Mouse (Mus musculus): ENCODE results near the gene Tpi1. TPM values are rescaled to one million over a fixed set of nuclear protein-coding genes. Genes with fewer than 3 reads are reported as not detected.

The Tpi1 gene
- polyA plus RNA-seq, 1 experiment from 2014 or later: 343 TPM

DNA sequence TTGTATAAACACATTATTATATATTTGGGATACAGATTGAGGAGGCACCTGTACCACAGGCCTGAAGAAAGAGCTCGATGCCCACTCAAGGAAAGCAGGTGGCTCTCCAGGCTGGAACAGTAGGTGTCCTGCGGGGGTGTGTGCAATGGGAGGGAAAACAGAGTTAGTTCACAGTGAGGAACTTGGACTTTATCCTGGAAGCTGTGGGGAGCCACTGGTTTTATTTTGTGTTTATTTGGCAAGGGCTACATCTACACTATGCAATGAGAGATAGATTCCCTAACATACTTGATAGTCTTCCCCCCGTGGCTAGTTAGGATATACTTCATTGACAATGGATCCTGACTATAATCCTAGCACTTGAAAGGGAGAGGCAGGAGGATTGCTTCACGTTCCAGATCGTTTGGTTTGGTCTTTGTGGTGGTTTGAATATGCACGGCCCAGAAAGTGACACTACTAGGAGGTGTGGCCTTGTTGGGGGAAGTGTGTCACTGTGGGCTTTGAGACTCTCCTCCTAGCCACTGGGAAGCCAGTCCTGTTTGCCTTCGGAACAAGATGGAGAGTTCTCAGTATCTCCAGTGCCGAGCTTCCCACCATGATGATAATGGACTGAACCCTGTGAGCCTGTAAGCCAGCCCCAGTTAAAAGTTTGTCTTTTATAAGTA lies 27.2 kb downstream of the Tpi1 start:
- 51% methylated on average over 8 of the region's 8 CpGs for WGBS
- Histone ChIP-seq H3K4me1 (replicated peaks) (0 out of 2 replicates have a peak, but pooled peaks cover 3% of the 10 kb centered on the region), H3K27me3 (no peaks in the 10 kb centered on the region), H3K4me3 (replicated peaks) (no peak overlapping the region), H3K9me3 (no peaks in the 10 kb centered on the region), H3K36me3 (no peaks in the 10 kb centered on the region), H3K9ac (replicated peaks) (no peak overlapping the region), H3K27ac (no peak overlapping the region), H3K4me2 (replicated peaks) (no peak overlapping the region)
- no peak for ATAC-seq

DNA sequence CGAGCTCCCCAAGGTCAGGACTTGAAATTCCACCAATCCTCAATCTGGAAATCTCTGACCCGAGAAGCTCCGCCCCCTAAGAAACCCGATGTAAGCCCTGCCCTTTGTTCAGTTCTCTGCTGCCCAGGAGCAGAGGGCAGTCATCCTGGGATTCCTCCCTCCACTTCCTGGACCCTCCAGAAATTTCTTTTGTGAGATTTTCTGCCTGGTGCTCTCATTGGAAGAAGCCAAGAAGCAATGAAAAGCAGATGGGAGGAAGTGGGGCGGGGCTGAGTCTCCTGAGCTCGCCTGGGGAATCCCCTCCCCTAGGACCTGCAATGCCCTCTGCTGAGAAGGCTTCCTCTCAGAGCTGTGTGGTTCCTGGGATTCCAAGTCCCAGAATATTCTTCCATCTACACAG lies 31.7 kb downstream of the Tpi1 start:
- no peaks in the 10 kb centered on the region for H3K9me3 ChIP-seq
- WGBS: 25% methylated on average over 6 of the region's 6 CpGs
- peaks cover 17% of the 10 kb centered on the region for H3K4me1 ChIP-seq (replicated peaks)
- no peak overlapping the region for H3K4me2 ChIP-seq (replicated peaks)
- H3K4me3 ChIP-seq (replicated peaks): no peak overlapping the region
- H3K36me3 ChIP-seq: no peaks in the 10 kb centered on the region
- H3K27me3 ChIP-seq: peaks cover 7% of the 10 kb centered on the region
- no peak for ATAC-seq
- no peak overlapping the region for H3K27ac ChIP-seq
- no peak overlapping the region for H3K9ac ChIP-seq (replicated peaks)

DNA sequence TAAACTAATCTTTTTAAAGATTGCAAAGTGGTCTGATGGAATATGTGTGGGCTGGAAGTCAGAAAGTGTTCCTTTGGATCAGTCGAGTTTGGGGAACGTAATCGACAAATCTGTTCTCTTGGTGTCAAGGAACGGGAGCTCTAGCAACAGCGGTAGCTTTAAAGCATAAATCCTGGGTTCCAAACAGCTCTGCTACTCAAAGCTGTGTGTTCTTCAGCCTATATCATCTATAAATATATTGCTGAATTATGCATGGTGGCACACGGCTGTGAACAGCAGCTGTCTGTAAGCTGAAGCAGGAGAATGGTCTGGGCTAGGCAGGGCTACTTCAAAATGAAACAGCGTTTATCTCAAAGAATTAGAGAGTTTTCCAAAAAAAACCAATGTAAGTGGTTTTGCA lies 33.2 kb downstream of the Tpi1 start:
- 89% methylated on average over 7 of the region's 7 CpGs for WGBS
- no peak for ATAC-seq
- peaks cover 7% of the 10 kb centered on the region for H3K27me3 ChIP-seq
- no peak overlapping the region for H3K9ac ChIP-seq (replicated peaks)
- no peaks in the 10 kb centered on the region for H3K9me3 ChIP-seq
- peaks cover 17% of the 10 kb centered on the region for H3K4me1 ChIP-seq (replicated peaks)
- H3K4me3 ChIP-seq (replicated peaks): no peak overlapping the region
- no peak overlapping the region for H3K27ac ChIP-seq
- no peak overlapping the region for H3K4me2 ChIP-seq (replicated peaks)
- no peaks in the 10 kb centered on the region for H3K36me3 ChIP-seq

DNA sequence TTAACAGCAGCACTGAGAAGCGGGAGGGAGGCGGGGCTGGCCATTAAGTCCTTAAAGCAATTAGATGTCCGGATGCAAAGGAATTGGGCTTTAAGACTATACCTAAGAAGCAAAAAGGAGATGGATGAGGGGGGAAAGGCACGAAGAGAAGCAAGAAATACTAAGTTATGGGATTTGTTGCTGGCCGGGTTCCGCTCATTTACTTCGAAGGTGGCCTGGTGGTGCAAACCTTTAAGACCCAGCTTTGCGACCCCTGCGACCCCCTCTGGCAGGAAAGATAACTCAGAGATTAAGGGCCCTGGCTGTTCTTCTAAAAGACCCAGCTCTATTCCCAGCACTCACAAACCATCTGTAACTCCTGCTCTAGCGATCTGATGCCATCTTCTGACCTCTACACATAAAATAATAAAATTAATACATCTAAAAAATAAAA lies 34.1 kb downstream of the Tpi1 start:
- Histone ChIP-seq H3K36me3 (no peaks in the 10 kb centered on the region), H3K4me1 (replicated peaks) (peaks cover 17% of the 10 kb centered on the region), H3K4me3 (replicated peaks) (peak overlapping the region; percentile 36), H3K9me3 (no peaks in the 10 kb centered on the region), H3K27me3 (peaks cover 7% of the 10 kb centered on the region), H3K9ac (replicated peaks) (peak overlapping the region; percentile 42; the same call in 1 of the 2 replicates), H3K4me2 (replicated peaks) (peak overlapping the region; percentile 60), H3K27ac (no peak overlapping the region)
- peak; percentile 44; the same call in 1 of the 2 replicates for ATAC-seq
- WGBS: 2% methylated on average over 10 of the region's 10 CpGs

DNA sequence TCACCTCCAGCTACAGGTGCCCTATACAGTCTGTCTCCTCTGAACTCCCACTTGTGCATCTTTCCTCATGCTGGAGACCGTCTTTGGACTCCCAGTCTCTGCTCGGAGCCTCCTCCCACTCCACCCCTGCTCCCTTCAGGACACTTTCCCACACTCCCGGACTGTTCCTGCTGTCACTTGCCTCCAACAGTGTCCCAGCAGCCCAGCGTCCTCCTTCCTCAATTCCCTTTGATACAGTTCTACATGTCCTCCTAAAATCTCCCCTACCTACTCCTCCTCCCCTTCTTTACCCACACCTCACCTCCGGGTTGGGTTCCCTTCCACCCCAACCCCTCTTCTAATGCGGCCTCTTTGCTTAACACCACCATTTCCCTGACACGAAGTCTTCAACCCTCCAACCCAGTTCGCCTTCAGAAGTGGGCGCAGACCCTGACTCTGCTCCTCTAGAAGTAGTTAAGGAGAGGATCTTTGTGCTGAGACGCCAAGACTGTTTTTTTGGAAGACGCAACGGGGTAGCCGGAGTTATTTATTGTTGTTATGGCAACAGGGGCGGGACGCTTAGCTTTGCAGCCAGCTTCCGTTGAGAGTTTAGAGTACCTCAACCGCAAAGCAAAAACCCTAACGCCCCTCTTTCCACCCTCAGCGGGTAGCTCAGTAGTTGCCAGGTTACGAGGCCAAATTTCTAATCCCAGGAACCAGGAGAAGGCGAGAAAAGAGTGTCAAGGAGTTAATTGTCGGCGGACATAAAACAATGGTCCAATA lies 34.7 kb downstream of the Tpi1 start, which contains the start of gene Lrrc23:
Gene Lrrc23 (minus strand): TSS at position 506 of the 762 bp plus-strand sequence.
- Histone ChIP-seq H3K9me3 (no peaks in the 10 kb centered on the region), H3K27ac (no peak within 1 kb of the TSS), H3K36me3 (no peaks in the 10 kb centered on the region), H3K4me3 (replicated peaks) (peak within 1 kb of the TSS; percentile 36), H3K9ac (replicated peaks) (peak within 1 kb of the TSS; percentile 42; the same call in 1 of the 2 replicates), H3K4me2 (replicated peaks) (peak within 1 kb of the TSS; percentile 60), H3K27me3 (peaks cover 7% of the 10 kb centered on the region), H3K4me1 (replicated peaks) (peaks cover 17% of the 10 kb centered on the region)
- peak; percentile 65 for ATAC-seq
- 2% methylated on average over 23 of the region's 23 CpGs for WGBS

DNA sequence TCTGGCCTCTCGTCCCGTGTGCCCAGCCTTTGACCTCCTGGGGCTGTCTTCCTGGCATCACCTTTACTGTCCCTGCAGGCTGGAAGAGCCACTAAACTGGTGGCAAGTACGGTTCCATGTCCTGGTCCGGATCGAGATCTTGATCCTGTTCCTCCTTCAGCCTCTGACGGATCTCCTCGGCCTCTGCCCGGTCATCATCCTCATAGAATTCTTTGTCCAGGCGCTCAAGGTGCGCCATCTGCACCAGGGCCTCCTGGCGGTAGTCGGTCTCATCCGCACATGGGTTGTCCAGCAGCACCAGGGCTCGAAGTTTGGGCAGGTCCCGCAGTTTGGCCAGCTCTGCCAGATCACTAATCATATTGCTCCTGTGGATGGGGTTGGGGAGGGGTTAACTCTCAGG lies 43.6 kb downstream of the Tpi1 start:
- H3K9ac ChIP-seq (replicated peaks): no peak overlapping the region
- H3K9me3 ChIP-seq: no peaks in the 10 kb centered on the region
- no peak for ATAC-seq
- 87% methylated on average over 15 of the region's 15 CpGs for WGBS
- no peaks in the 10 kb centered on the region for H3K36me3 ChIP-seq
- no peak overlapping the region for H3K27ac ChIP-seq
- peaks cover 26% of the 10 kb centered on the region for H3K4me1 ChIP-seq (replicated peaks)
- H3K4me3 ChIP-seq (replicated peaks): no peak overlapping the region
- H3K27me3 ChIP-seq: peaks cover 5% of the 10 kb centered on the region; the same call in 1 of the 2 replicates
- no peak overlapping the region for H3K4me2 ChIP-seq (replicated peaks)

DNA sequence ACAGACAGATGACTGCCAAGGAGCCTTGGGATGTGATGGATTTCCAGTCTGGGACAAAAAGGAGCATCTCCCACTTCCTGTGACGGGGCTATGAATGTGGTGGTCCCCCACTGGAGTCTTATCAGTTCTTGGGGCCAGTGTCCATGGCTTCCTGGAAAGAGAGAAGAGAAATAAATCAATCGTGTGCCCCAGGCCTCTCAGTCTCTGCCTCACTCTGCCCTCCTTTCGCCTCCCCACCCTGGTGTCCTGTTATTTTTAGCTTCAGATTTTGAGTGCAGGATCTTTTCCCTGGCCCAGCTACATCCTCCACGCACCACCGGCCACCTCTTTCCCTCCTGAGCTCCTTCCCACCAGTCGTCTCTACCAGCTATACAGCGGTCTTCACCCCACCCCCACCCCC lies 44.1 kb downstream of the Tpi1 start:
- H3K27ac ChIP-seq: no peak overlapping the region
- H3K9me3 ChIP-seq: no peaks in the 10 kb centered on the region
- peak overlapping the region; percentile 67 for H3K4me2 ChIP-seq (replicated peaks)
- no peaks in the 10 kb centered on the region for H3K36me3 ChIP-seq
- H3K4me1 ChIP-seq (replicated peaks): peaks cover 26% of the 10 kb centered on the region
- WGBS: 63% methylated on average over 7 of the region's 7 CpGs
- no peak for ATAC-seq
- H3K27me3 ChIP-seq: peaks cover 5% of the 10 kb centered on the region; the same call in 1 of the 2 replicates
- peak overlapping the region; percentile 49 for H3K4me3 ChIP-seq (replicated peaks)
- H3K9ac ChIP-seq (replicated peaks): peak overlapping the region; percentile 67

DNA sequence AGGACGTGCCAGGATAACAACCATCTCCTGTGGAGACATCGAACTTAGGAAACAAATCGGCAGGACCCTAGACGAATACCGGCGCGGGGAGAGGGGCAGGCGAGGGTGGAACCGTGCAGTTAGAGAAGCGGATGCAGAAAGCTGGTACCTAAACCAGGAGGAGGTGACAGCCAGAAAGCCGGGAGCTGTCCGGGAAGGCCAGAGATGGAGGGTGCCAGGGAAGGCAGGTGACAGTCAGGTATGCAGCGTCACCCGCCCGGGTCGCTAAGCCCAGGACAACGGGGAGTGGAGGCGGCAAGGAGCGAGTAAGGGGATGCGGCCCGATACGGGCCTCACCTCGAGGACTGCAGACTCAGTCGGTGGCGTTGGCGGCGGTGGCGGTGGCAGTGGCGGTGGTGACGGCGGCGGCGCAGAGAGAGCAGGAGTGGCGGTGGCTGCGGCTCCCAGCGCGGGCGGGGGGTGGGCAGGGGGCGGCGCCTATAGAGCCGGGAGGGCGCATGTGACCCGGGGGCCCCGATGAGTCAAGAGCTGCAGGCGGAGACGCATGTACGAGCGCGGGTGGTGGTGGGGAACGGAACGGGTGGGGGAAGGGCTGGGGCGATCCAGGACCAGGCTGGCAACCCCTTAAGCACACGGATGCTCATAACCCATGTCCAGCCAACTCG lies 44.9 kb downstream of the Tpi1 start, which contains the start of gene Eno2:
Gene Eno2 (minus strand): TSS at position 573 of the 665 bp plus-strand sequence.
- Histone ChIP-seq H3K4me1 (replicated peaks) (peaks cover 26% of the 10 kb centered on the region), H3K36me3 (no peaks in the 10 kb centered on the region), H3K9me3 (no peaks in the 10 kb centered on the region), H3K27me3 (peaks cover 5% of the 10 kb centered on the region; the same call in 1 of the 2 replicates), H3K4me2 (replicated peaks) (peak within 1 kb of the TSS; percentile 67), H3K27ac (peak within 1 kb of the TSS; percentile 36), H3K4me3 (replicated peaks) (peak within 1 kb of the TSS; percentile 49), H3K9ac (replicated peaks) (peak within 1 kb of the TSS; percentile 67)
- under 1% methylated on average over 49 of the region's 54 CpGs for WGBS
- ATAC-seq: peak; percentile 85

DNA sequence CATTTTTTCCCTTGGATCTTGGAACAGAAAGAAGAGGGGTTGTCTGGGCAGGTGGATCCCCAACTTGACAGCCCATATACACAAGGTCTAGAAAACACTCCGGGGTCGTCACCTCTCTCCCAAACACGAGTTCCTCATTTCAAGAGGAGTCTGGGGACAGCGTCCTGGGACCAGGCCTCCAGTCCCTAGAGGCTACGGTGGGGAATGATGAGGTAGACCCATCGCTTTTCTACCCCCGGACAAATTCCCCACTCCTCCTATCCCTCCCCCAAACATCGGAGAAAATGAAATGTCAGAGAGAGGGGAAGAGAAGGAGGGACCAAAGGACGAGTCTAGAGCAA lies 45.4 kb downstream of the Tpi1 start:
- peak overlapping the region; percentile 67 for H3K4me2 ChIP-seq (replicated peaks)
- ATAC-seq: peak; percentile 18
- H3K9ac ChIP-seq (replicated peaks): peak overlapping the region; percentile 67
- peak overlapping the region; percentile 49 for H3K4me3 ChIP-seq (replicated peaks)
- no peaks in the 10 kb centered on the region for H3K9me3 ChIP-seq
- H3K27ac ChIP-seq: no peak overlapping the region
- WGBS: 5% methylated on average over 9 of the region's 9 CpGs
- no peaks in the 10 kb centered on the region for H3K36me3 ChIP-seq
- peaks cover 26% of the 10 kb centered on the region for H3K4me1 ChIP-seq (replicated peaks)
- peaks cover 5% of the 10 kb centered on the region; the same call in 1 of the 2 replicates for H3K27me3 ChIP-seq

DNA sequence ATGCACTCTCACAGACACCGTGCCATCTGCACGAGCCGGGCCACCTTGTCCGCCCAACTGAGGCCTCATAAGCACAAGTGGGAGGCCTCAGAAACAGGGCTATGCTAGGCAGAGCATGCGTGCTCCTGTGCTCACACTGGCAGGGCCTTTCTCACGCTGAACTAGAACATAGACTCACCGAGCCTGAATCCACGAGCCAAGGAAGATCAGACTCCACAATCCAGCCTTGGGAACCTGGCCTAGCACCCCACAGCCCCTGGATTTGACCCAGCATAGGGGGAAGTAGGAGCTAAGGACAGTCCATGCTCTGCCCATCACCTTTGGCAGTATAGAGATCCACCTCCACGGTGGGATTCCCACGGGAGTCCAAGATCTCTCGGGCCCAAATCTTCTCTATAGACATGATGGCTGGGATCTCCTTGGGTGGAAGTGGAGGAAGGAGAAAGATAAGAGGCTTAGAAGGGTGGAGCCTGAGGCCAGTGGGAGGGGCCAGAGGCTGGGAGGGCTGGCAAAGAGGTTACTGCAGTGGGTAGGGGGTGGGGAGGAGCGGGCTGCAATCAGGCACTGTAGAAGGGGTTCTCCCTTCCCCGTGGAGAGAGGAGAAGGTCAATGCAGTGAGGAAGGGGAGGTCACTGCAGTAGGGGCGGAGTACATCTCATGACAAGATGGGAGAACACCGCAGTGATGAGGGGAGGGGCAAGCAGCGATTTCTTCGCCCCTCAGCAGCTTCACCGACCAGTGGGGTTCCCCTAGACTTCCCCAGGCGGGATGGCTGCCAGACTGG lies 46.0 kb downstream of the Tpi1 start:
- no peaks in the 10 kb centered on the region for H3K9me3 ChIP-seq
- H3K9ac ChIP-seq (replicated peaks): peak overlapping the region; percentile 67
- H3K27ac ChIP-seq: no peak overlapping the region
- H3K4me3 ChIP-seq (replicated peaks): peak overlapping the region; percentile 49
- peaks cover 26% of the 10 kb centered on the region for H3K4me1 ChIP-seq (replicated peaks)
- 17% methylated on average over 18 of the region's 19 CpGs for WGBS
- no peaks in the 10 kb centered on the region for H3K36me3 ChIP-seq
- peaks cover 5% of the 10 kb centered on the region; the same call in 1 of the 2 replicates for H3K27me3 ChIP-seq
- H3K4me2 ChIP-seq (replicated peaks): peak overlapping the region; percentile 67
- ATAC-seq: peak; percentile 18

DNA sequence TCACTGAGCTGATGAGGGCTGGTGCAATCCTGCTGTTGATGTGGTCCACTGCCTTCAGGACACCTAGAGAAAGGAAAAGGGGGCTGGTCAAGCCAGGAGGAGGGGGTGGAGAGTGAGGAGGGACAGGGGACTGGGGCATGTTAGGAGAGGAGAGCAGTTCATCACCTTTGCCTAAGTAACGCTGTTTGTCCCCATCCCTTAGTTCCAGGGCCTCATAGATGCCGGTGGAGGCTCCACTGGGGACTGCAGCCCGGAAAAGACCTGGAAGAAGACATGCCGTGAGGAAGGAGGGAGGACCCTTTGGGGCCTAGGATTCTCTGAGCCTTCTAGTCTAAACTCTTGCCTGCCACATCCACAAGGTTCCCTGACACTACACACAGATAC lies 46.6 kb downstream of the Tpi1 start:
- no peaks in the 10 kb centered on the region for H3K9me3 ChIP-seq
- H3K36me3 ChIP-seq: no peaks in the 10 kb centered on the region
- peaks cover 5% of the 10 kb centered on the region; the same call in 1 of the 2 replicates for H3K27me3 ChIP-seq
- 30% methylated on average over 4 of the region's 4 CpGs for WGBS
- H3K27ac ChIP-seq: no peak overlapping the region
- peaks cover 26% of the 10 kb centered on the region for H3K4me1 ChIP-seq (replicated peaks)
- H3K9ac ChIP-seq (replicated peaks): peak overlapping the region; percentile 67; the same call in 1 of the 2 replicates
- no peak for ATAC-seq
- 0 out of 2 replicates have a peak overlapping the region, but pooled peaks have one; percentile 49 for H3K4me3 ChIP-seq (replicated peaks)
- H3K4me2 ChIP-seq (replicated peaks): peak overlapping the region; percentile 67; the same call in 1 of the 2 replicates

All from midbrain, embryonic 13.5 days (tissue).